Mouse (Mus musculus) stomach, embryonic 14.5 days (tissue): ENCODE results near the gene Rc3h1. TPM values are rescaled to one million over a fixed set of nuclear protein-coding genes. Genes with fewer than 3 reads are reported as not detected.
"Not testable (repeated sequence)": the region's sequence is repeated elsewhere in the genome, so short reads cannot be mapped to it uniquely, and the experiment has no call there.

Experiments
- ATAC-seq: fragments of 200-750 bp; cut with Nextera tagmentation; 2 replicates; pipeline ENCODE4 v1.8.0; 2017; ENCODE audit warnings: low read depth, moderate TSS enrichment; ENCODE audit not compliant: insufficient number of reproducible peaks, insufficient read depth, low FRiP score
- H3K27ac ChIP-seq: fragments of 300-500 bp; sonication (generic); 2 replicates; pipeline ENCODE4 v1.5.1; 2014; ENCODE audit warnings: mild to moderate bottlenecking, low read length, moderate library complexity, mixed read lengths
- H3K27me3 ChIP-seq: fragments of 300-500 bp; sonication (generic); 2 replicates; pipeline ENCODE4 v1.6.1; 2014; ENCODE audit warnings: low read length, control low read depth, mixed read lengths; ENCODE audit not compliant: control insufficient read depth, insufficient read depth
- H3K36me3 ChIP-seq: fragments of 300-500 bp; sonication (generic); 2 replicates; pipeline ENCODE4 v1.6.1; 2014; ENCODE audit warnings: mild to moderate bottlenecking, control low read depth, low read length, moderate library complexity, mixed read lengths; ENCODE audit not compliant: control insufficient read depth, insufficient read depth
- H3K4me1 ChIP-seq: fragments of 300-500 bp; sonication (generic); 2 replicates; pipeline ENCODE4 v1.6.1; 2014; ENCODE audit warnings: low read length, control low read depth, mixed read lengths; ENCODE audit not compliant: control insufficient read depth, insufficient read depth
- H3K4me2 ChIP-seq: fragments of 300-500 bp; sonication (generic); replicated peaks from 2 replicates; pipeline ENCODE4 v1.6.1; 2014; ENCODE audit warnings: low read depth, low read length, control low read depth
- H3K4me3 ChIP-seq: fragments of 300-500 bp; sonication (generic); 2 replicates; pipeline ENCODE4 v1.5.1; 2014; ENCODE audit warnings: low read depth, low read length, control low read depth
- H3K9ac ChIP-seq: fragments of 300-500 bp; sonication (generic); replicated peaks from 2 replicates; pipeline ENCODE4 v1.6.1; 2014; ENCODE audit warnings: low read depth, mild to moderate bottlenecking, control low read depth, low read length, moderate library complexity, mixed read lengths
- H3K9me3 ChIP-seq: fragments of 300-500 bp; sonication (generic); 2 replicates; pipeline ENCODE4 v1.6.1; 2016; ENCODE audit warnings: low read depth, low read length, control low read depth; ENCODE audit not compliant: control insufficient read depth
- WGBS: fragments of 180-500 bp; shearing (Covaris S2); extraction: QIAGEN DNeasy Blood & Tissue Kit; methylation state at CpG from one replicate; pipeline ENCODE4 v1.1.7; 2014; 5-methylcytosine and 5-hydroxymethylcytosine counted together
- polyA plus RNA-seq: library from polyadenylated mRNA; unstranded; fragments of >200 nt; fragmentation: Nextera tagmentation; extraction: Ambion mirVana; gene quantifications from 2 replicates; pipeline ENCODE4 v1.2.1, GENCODE M21; 2014

Gene Rc3h1
- polyA plus RNA-seq, 1 experiment from 2014 or later = 14.5 TPM

DNA sequence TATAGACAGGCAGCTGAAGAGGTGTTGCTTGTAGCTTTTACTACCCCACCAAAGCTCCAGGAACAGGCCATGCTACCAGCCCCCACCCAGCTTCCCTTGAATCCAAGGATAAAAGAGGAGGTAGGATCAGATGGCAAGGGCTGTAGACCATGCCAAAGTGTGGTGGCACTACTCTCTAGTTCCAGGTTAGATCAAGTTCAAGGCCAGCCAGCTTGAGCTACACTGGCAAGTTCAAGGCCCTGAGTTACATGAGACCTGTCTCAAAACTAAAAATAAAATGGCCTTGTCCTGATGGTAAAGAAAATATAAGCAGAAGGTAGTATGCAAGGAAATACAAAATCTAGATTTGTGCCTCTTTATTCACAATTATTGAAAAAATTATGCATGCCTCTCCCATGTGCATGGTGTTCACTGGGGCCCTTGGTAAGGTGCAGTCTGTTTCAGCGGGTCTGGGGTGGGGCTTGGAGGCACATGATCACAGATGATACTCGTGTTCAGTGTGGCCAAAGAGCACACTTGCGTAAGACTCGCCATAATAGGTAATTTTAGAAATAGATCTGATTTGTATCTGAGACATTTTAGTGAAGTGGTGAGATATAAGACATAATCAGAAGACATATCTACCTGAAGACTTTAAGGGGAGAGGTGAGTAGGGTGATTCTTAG, 72.0 kb downstream of the Rc3h1 start, which contains the start of gene Serpinc1:
Gene Serpinc1, plus strand, starts transcription at position 515 of the 665 bp plus-strand sequence.
- WGBS = 89% methylated on average over 4 of the region's 4 CpGs
- Histone ChIP-seq H3K27me3 (no peaks in the 10 kb centered on the region), H3K9ac (no peak within 1 kb of the TSS), H3K4me1 (no peaks in the 10 kb centered on the region; the same call in 1 of the 2 replicates), H3K27ac (no peak within 1 kb of the TSS), H3K9me3 (no peaks in the 10 kb centered on the region), H3K4me3 (no peak within 1 kb of the TSS), H3K36me3 (peaks cover 6% of the 10 kb centered on the region; the same call in 1 of the 2 replicates), H3K4me2 (no peak within 1 kb of the TSS)
- no peak for ATAC-seq

DNA sequence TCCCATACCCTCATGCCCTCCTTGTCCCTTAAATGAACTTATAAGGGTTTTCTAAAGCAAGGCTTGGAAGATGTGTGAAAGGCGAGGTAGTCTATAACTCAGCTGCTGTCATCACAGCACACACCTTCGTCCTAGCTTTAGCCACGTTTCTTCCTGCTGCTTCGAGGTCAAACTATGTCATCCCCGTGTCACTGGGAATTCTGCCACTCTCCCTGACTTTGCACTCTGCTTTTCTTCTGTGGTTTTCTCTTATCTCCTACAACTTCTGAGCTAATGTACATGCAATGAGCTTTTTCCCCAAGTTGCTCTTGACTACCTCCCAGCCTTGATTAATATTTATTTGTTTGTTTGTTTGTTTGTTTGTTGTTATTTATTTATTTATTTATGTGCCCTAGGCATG, 73.8 kb downstream of the Rc3h1 start:
- no peak overlapping the region for H3K4me3 ChIP-seq
- no peak for ATAC-seq
- no peaks in the 10 kb centered on the region for H3K27me3 ChIP-seq
- H3K9me3 ChIP-seq = no peaks in the 10 kb centered on the region
- H3K36me3 ChIP-seq = no peaks in the 10 kb centered on the region
- no peak overlapping the region for H3K9ac ChIP-seq
- H3K27ac ChIP-seq = no peak overlapping the region
- no peaks in the 10 kb centered on the region; the same call in 1 of the 2 replicates for H3K4me1 ChIP-seq
- H3K4me2 ChIP-seq = no peak overlapping the region
- 56% methylated on average over 5 of the region's 5 CpGs for whole genome bisulfite sequencing

DNA sequence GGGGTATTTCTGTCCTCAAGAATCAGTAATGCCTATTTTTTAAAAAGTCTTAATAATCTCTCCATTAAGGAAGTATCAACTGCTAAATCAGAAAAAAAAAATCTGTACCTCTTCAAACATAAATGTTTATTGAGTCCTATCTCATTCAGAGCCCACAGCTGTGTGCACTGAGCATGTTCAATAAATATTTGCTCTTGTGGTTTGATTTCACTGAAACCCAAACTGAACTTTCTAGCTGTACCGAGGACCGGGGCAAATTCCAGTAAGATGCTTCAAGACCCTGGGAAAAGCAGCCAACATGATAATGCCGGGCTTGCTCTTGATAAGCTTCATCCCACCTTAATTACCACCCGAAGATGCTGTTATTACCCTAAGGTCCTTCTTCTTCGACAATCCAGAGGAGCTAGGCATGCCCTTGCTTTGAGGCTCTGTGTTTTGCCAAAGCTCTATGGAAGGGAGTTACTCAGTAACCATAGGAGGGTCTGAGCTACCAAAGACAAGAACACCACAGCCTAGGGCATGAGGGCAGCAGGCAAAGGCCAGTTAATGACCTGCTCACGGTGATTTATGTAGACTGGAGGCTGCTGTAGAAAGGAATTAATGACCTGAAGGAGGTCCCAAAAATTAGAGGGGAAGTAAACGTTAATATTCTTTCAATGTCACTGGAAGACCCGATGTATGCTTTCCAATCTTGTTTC, 74.5 kb downstream of the Rc3h1 start:
- ATAC-seq = no peak

DNA sequence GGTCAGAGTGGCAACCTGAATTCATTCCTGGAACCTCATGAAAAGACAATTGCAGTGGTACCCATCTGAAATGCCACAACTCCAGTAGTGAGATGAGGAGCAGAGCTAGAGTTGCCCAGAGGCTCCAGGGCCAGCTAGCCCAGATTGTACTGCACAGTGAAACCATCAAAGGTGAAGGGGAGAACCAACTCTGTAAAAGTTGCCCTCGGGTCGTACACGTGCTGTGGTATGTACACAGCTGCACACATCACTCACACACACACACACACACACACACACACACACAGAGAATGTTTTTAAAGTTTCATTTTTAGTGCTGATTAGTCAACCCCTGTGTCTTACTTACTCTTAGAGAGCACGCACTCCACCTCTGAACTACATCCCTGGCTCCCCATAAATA, 75.1 kb downstream of the Rc3h1 start:
- Histone ChIP-seq H3K27ac (no peak overlapping the region), H3K9ac (no peak overlapping the region), H3K27me3 (no peaks in the 10 kb centered on the region), H3K4me2 (no peak overlapping the region), H3K36me3 (no peaks in the 10 kb centered on the region), H3K4me3 (no peak overlapping the region), H3K9me3 (no peaks in the 10 kb centered on the region), H3K4me1 (no peaks in the 10 kb centered on the region; the same call in 1 of the 2 replicates)
- no peak for ATAC-seq
- WGBS = 65% methylated on average over 4 of the region's 4 CpGs

More for the DNA sequence above, 74.5 kb downstream of the Rc3h1 start:
- Histone ChIP-seq H3K9ac (no peak overlapping the region), H3K27me3 (no peaks in the 10 kb centered on the region), H3K9me3 (no peaks in the 10 kb centered on the region), H3K4me1 (no peaks in the 10 kb centered on the region; the same call in 1 of the 2 replicates), H3K36me3 (no peaks in the 10 kb centered on the region), H3K4me3 (no peak overlapping the region), H3K4me2 (no peak overlapping the region), H3K27ac (no peak overlapping the region)
- WGBS = 47% methylated on average over 8 of the region's 8 CpGs

DNA sequence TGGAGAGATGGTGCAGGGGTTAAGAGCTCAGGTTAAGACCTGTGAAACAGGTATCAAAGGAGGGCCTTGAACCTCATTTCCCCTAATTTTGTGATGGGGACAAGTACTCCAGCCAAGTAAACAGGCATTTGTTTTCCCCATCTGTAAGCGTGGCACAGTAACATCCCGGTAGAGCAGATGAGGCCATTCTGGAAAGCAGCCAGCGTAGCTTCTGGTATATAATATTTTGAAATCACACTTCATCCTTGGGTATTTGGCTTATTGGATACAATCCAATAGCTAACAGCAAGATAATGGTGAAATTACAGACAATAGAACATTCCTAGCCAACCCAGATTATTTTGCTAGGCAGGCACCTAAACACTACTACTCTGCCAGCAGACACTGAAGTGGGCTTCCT, 76.7 kb downstream of the Rc3h1 start:
- WGBS = 67% methylated on average over 3 of the region's 3 CpGs
- H3K4me3 ChIP-seq = no peak overlapping the region
- no peaks in the 10 kb centered on the region; the same call in 1 of the 2 replicates for H3K4me1 ChIP-seq
- no peaks in the 10 kb centered on the region for H3K36me3 ChIP-seq
- H3K4me2 ChIP-seq = no peak overlapping the region
- ATAC-seq = no peak
- no peak overlapping the region for H3K9ac ChIP-seq
- H3K27ac ChIP-seq = no peak overlapping the region
- H3K9me3 ChIP-seq = no peaks in the 10 kb centered on the region
- no peaks in the 10 kb centered on the region for H3K27me3 ChIP-seq

DNA sequence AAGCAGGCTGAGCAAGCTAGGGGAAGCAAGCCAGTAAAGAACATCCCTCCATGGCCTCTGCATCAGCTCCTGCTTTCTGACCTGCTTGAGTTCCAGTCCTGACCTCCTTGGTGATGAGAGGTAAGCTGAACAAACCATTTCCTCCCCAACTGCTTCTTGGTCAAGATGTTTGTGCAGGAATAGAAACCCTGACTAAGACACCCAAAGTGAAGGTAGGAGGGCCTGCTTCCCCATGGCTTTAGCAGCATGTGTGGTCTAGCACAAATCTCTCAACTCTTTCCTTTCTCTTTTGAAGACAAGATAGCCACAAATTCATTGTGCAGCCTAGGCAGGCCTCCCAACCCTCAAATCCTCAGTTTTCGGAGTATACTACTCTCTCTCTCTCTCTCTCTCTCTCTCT, 78.5 kb downstream of the Rc3h1 start:
- WGBS = 93% methylated on average over 1 of the region's 1 CpGs
- not testable (repeated sequence) for H3K4me1 ChIP-seq, H3K4me2 ChIP-seq, H3K27me3 ChIP-seq, ATAC-seq, H3K4me3 ChIP-seq, H3K9ac ChIP-seq, H3K27ac ChIP-seq, H3K36me3 ChIP-seq, H3K9me3 ChIP-seq

GRCm38 (mm10) chr1:160985477-160985876, 79.3 kb downstream of the Rc3h1 start:
- no peaks in the 10 kb centered on the region for H3K36me3 ChIP-seq
- H3K27me3 ChIP-seq = no peaks in the 10 kb centered on the region
- H3K9me3 ChIP-seq = no peaks in the 10 kb centered on the region
- no peaks in the 10 kb centered on the region; the same call in 1 of the 2 replicates for H3K4me1 ChIP-seq
- ATAC-seq = no peak
- H3K4me2 ChIP-seq = no peak overlapping the region
- H3K9ac ChIP-seq = no peak overlapping the region
- H3K27ac ChIP-seq = no peak overlapping the region
- no peak overlapping the region for H3K4me3 ChIP-seq
- 78% methylated on average over 6 of the region's 6 CpGs for WGBS

- H3K4me1 ChIP-seq = no peaks in the 10 kb centered on the region
- no peak overlapping the region for H3K9ac ChIP-seq
- H3K4me3 ChIP-seq = no peak overlapping the region
- H3K4me2 ChIP-seq = no peak overlapping the region
- WGBS = 67% methylated on average over 17 of the region's 17 CpGs
- H3K27me3 ChIP-seq = no peaks in the 10 kb centered on the region
- no peaks in the 10 kb centered on the region for H3K9me3 ChIP-seq
- no peaks in the 10 kb centered on the region for H3K36me3 ChIP-seq
- no peak overlapping the region for H3K27ac ChIP-seq
- ATAC-seq = no peak
Measured at GRCm38 (mm10) chr1:160986881-160987635, 80.8 kb downstream of the Rc3h1 start.
